Mouse (Mus musculus): ENCODE data around the gene Cad.

Cad gene

DNA sequence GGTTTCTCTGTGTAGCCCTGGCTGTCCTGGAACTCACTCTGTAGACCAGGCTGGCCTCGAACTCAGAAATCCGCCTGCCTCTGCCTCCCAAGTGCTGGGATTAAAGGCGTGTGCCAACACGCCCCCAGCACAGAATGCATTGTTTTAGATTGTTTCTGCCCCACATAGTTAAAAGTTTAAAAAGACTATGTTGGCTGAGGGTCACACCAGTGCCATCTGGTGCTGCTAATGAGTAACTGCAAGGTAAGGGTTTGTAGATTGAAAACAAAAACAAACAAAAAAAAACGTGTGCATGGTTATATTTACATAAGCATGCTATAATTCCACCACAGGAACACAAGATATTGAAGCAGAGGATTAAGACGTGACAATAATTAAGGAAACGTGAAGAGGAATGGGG, 56.2 kb downstream of the Cad start:
- no peak for DNase-seq (ENCODE audit: low spot score)

DNA sequence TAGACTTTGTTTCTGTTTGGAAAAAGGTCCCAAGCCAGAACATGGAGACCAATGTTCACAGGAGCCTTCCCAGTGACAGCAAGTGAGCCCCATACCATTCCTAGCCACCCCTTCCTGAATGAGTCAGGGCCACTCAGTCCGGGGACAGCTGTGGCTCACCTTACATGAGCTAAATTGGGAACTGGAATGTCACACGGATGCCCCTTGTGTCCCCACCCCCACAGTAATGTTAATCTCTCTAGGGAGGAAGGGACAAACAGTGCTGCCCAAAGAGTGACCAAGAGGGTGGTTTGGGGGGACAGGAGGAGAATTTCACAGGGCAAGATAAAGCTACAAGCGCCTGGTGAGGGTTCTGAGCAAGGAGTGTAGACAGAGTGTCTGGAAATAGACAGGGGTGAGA, 61.8 kb downstream of the Cad start, which contains the start of gene Trim54:
Gene Trim54 (plus strand): TSS at position 359 of the 400 bp plus-strand sequence.
- no peak for DNase-seq (ENCODE audit: low spot score)

DNA sequence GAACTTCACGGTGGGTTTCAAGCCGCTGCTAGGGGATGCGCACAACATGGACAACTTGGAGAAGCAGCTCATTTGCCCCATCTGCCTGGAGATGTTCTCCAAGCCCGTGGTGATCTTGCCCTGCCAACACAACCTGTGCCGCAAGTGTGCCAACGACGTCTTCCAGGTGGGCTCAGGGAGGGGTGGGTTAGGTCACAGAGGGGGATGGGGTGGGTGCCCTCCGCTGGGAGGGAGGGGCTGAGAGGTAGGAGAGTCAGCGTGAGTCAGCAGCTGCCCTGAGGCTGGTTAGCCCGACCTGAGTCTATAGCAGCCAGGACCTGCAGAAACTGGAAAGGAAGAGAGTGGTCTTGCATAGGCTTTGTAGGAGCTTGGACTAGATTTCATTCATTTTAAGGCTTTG, 62.3 kb downstream of the Cad start:
- no peak for DNase-seq (ENCODE audit: low spot score)

DNA sequence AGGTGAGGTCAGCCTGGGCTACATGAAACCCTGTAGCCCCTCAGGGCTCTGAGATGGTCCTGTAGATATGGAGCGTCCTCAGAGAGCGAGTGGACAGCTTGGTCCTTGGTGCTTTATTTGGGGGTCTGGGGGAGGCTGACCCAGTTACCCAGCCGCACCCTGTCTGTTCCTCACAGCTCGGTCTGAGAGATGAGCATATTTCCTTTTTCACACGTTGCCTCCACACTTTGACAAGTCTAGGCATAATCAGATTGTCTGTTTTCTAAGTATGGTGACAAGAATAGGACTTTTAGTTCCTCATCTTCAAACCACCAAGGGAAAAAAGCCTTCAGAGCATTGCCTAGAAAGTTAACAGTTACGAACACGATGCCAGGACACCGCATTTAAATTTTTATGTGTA, 66.5 kb downstream of the Cad start:
- DNase-seq (ENCODE audit: low spot score): no peak

DNA sequence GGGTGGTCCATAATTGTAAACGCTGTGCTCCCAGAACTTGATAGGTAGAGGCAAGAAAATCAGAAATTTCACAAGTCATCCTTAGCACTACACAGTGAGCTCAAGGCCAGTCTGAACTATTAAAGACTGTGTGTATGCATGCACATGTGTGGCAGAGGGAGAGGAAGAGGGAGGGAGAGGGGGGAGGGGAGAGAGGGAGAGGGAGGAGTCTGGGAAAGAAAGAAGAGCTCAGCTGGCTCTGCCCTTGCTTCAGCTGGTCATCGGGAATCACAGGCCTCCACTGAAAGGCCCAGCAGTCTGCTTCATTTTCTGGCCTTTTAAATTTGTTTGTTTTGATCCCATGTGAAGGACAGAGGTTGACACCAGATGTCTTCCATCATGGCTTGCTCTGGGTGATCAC, 68.9 kb downstream of the Cad start:
- DNase-seq (ENCODE audit: low spot score): no peak

DNA sequence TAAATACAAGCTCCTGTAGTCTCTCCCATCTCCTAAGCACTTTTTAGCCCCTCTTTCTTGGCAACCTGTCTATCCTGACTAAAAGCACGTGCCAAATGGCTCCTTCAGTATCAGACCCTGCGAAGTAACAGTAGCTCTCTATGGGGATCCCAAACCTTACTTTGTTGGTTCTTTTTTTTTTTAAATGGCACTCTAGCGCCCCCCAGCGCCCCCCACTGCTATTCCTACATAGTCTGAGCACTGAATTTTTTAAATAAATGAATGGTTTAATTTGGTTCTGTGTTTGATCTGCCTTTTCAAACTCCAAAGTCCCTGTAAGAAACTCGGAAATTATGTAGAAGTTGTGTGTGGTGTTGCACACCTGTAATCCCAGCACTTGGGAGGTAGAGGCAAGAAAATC, 71.5 kb downstream of the Cad start:
- no peak for DNase-seq (ENCODE audit: low spot score)
